Mouse (Mus musculus): ENCODE results near the gene Copz2.
"Not testable (repeated sequence)": the region's sequence is repeated elsewhere in the genome, so short reads cannot be mapped to it uniquely, and the experiment has no call there.

The Copz2 gene

GRCm38 (mm10) chr11:96829813-96830538, 19.7 kb upstream of the Copz2 start, which contains the start of gene Nfe2l1:
Gene Nfe2l1, minus strand, starts transcription at chr11:96829968.
- DNase-seq, result peak; percentile 100

GRCm38 (mm10) chr11:96830539-96831216, 19.0 kb upstream of the Copz2 start:
- no peak for DNase-seq

GRCm38 (mm10) chr11:96831516-96831915, 18.2 kb upstream of the Copz2 start:
- peak; percentile 86 for DNase-seq

GRCm38 (mm10) chr11:96832541-96832940, 17.1 kb upstream of the Copz2 start:
- no peak for DNase-seq

GRCm38 (mm10) chr11:96832973-96833372, 16.7 kb upstream of the Copz2 start:
- no peak for DNase-seq

GRCm38 (mm10) chr11:96834127-96834526, 15.5 kb upstream of the Copz2 start:
- DNase-seq, result no peak

- DNase-seq, result no peak
Measured at GRCm38 (mm10) chr11:96837298-96837697, 12.4 kb upstream of the Copz2 start.

- DNase-seq, result no peak
Measured at GRCm38 (mm10) chr11:96838341-96838740, 11.3 kb upstream of the Copz2 start.

- no peak for DNase-seq
Measured at GRCm38 (mm10) chr11:96839428-96839827, 10.2 kb upstream of the Copz2 start.

- DNase-seq, result no peak
Measured at GRCm38 (mm10) chr11:96839877-96840276, 9.8 kb upstream of the Copz2 start.

GRCm38 (mm10) chr11:96840290-96840689, 9.4 kb upstream of the Copz2 start:
- no peak for DNase-seq

- DNase-seq, result no peak
Measured at GRCm38 (mm10) chr11:96843627-96844026, 6.0 kb upstream of the Copz2 start.

- no peak for DNase-seq
Measured at GRCm38 (mm10) chr11:96847240-96847639, 2.4 kb upstream of the Copz2 start.

GRCm38 (mm10) chr11:96848694-96849093, 976 bp upstream of the Copz2 start:
- no peak for DNase-seq

- DNase-seq, result not testable (repeated sequence)
Measured at GRCm38 (mm10) chr11:96849145-96849544, 525 bp upstream of the Copz2 start.

- DNase-seq, result no peak
Measured at GRCm38 (mm10) chr11:96857446-96857845, 7.8 kb downstream of the Copz2 start.

- DNase-seq, result no peak
Measured at GRCm38 (mm10) chr11:96859635-96860034, 10.0 kb downstream of the Copz2 start.

- DNase-seq, result peak; percentile 78
Measured at GRCm38 (mm10) chr11:96860564-96860963, 10.9 kb downstream of the Copz2 start.

GRCm38 (mm10) chr11:96861446-96861845, 11.8 kb downstream of the Copz2 start:
- DNase-seq, result peak; percentile 66

GRCm38 (mm10) chr11:96861878-96862289, 12.2 kb downstream of the Copz2 start:
- peak; percentile 96 for DNase-seq

GRCm38 (mm10) chr11:96862534-96862933, 12.9 kb downstream of the Copz2 start:
- DNase-seq, result peak; percentile 34

- peak; percentile 81 for DNase-seq
Measured at GRCm38 (mm10) chr11:96863206-96863995, 13.7 kb downstream of the Copz2 start.

- peak; percentile 54 for DNase-seq
Measured at GRCm38 (mm10) chr11:96867149-96867548, 17.5 kb downstream of the Copz2 start.
